Mouse (Mus musculus) midbrain, postnatal 0 days (tissue): ENCODE measurements around the gene Jag1. TPM values are rescaled to one million over a fixed set of nuclear protein-coding genes. Genes with fewer than 3 reads are reported as not detected.

Experiments
- ATAC-seq: fragments of 200-750 bp; cut with Nextera tagmentation; 2 replicates; pipeline ENCODE4 v1.8.0; 2017; ENCODE audit warnings: moderate number of reproducible peaks, mild to moderate bottlenecking, moderate TSS enrichment, moderate library complexity; ENCODE audit not compliant: low FRiP score
- DNase-seq: peaks from one replicate; pipeline ENCODE4 v3.0.0-alpha.2; 2015; ENCODE audit warnings: low spot score
- H3K27ac ChIP-seq: fragments of 300-500 bp; sonication (generic); 2 replicates; pipeline ENCODE4 v1.5.1; 2014; ENCODE audit warnings: low read depth, mild to moderate bottlenecking, low read length, mixed read lengths
- H3K27me3 ChIP-seq: fragments of 300-500 bp; sonication (generic); 2 replicates; pipeline ENCODE4 v1.6.1; 2014; ENCODE audit warnings: low read length, control low read depth, mixed read lengths; ENCODE audit not compliant: insufficient read depth
- H3K36me3 ChIP-seq: fragments of 300-500 bp; sonication (generic); 2 replicates; pipeline ENCODE4 v1.6.1; 2014; ENCODE audit warnings: low read length, control low read depth, mixed read lengths; ENCODE audit not compliant: insufficient read depth
- H3K4me1 ChIP-seq: fragments of 300-500 bp; sonication (generic); 2 replicates; pipeline ENCODE4 v1.6.1; 2014; ENCODE audit warnings: mild to moderate bottlenecking, control low read depth, antibody characterized with exemption, low read length, mixed read lengths; ENCODE audit not compliant: insufficient read depth
- H3K4me2 ChIP-seq: fragments of 300-500 bp; sonication (generic); 2 replicates; pipeline ENCODE4 v1.6.1; 2014; ENCODE audit warnings: low read depth, mild to moderate bottlenecking, low read length, mixed read lengths; ENCODE audit not compliant: poor library complexity, severe bottlenecking
- H3K4me3 ChIP-seq: fragments of 300-500 bp; sonication (generic); 2 replicates; pipeline ENCODE4 v1.5.1; 2014; ENCODE audit warnings: low read depth, mild to moderate bottlenecking, low read length, moderate library complexity
- H3K9ac ChIP-seq: fragments of 300-500 bp; sonication (generic); replicated peaks from 2 replicates; pipeline ENCODE4 v1.6.1; 2014; ENCODE audit warnings: mild to moderate bottlenecking, low read length, moderate library complexity, mixed read lengths; ENCODE audit not compliant: poor library complexity, severe bottlenecking
- H3K9me3 ChIP-seq: fragments of 300-500 bp; sonication (generic); 2 replicates; pipeline ENCODE4 v1.6.1; 2016; ENCODE audit warnings: low read length, control low read depth
- CTCF ChIP-seq: IDR thresholded peaks from 2 replicates; pipeline ENCODE4 v1.5.1; 2016; ENCODE audit warnings: antibody characterized with exemption, mild to moderate bottlenecking
- WGBS: fragments of 180-500 bp; shearing (Covaris S2); extraction: QIAGEN DNeasy Blood & Tissue Kit; methylation state at CpG from one replicate; pipeline ENCODE4 v1.1.7; 2014; 5-methylcytosine and 5-hydroxymethylcytosine counted together
- polyA plus RNA-seq: library from polyadenylated mRNA; unstranded; fragments of >200 nt; fragmentation: Nextera tagmentation; extraction: Ambion mirVana; gene quantifications from 2 replicates; pipeline ENCODE4 v1.2.1, GENCODE M21; 2015
- total RNA-seq: library from RNA; depleted of rRNA; stranded (reverse); fragments of >200 nt; gene quantifications from 2 replicates; pipeline ENCODE4 v1.2.3, GENCODE M21; 2014

Gene Jag1
- total and polyA plus RNA-seq, 2 experiments from 2014 or later: 4.3 to 8.7 TPM

- ATAC-seq (no peak), DNase-seq (no peak)
- Histone ChIP-seq H3K9ac (no peak overlapping the region), H3K36me3 (no peaks in the 10 kb centered on the region), H3K4me2 (no peak overlapping the region), H3K27ac (no peak overlapping the region), H3K4me1 (peaks cover 6% of the 10 kb centered on the region; the same call in 1 of the 2 replicates), H3K9me3 (no peaks in the 10 kb centered on the region), H3K4me3 (no peak overlapping the region), H3K27me3 (no peaks in the 10 kb centered on the region)
- WGBS: 25% methylated on average over 2 of the region's 2 CpGs
- no peak for TF ChIP-seq CTCF
Measured at GRCm38 (mm10) chr2:137074313-137074620, 42.2 kb downstream of the Jag1 start.

GRCm38 (mm10) chr2:137073473-137074312, 42.8 kb downstream of the Jag1 start:
- 33% methylated on average over 16 of the region's 16 CpGs for WGBS
- Histone ChIP-seq H3K27ac (no peak overlapping the region), H3K4me2 (no peak overlapping the region), H3K9me3 (no peaks in the 10 kb centered on the region), H3K36me3 (no peaks in the 10 kb centered on the region), H3K4me3 (no peak overlapping the region), H3K27me3 (no peaks in the 10 kb centered on the region), H3K4me1 (peaks cover 6% of the 10 kb centered on the region; the same call in 1 of the 2 replicates), H3K9ac (no peak overlapping the region)
- no peak for TF ChIP-seq CTCF
- DNase-seq (no peak), ATAC-seq (no peak)

GRCm38 (mm10) chr2:137067479-137068110, 48.8 kb downstream of the Jag1 start:
- ATAC-seq (no peak), DNase-seq (no peak)
- Histone ChIP-seq H3K36me3 (no peaks in the 10 kb centered on the region), H3K9ac (no peak overlapping the region), H3K27me3 (no peaks in the 10 kb centered on the region), H3K9me3 (no peaks in the 10 kb centered on the region), H3K4me2 (no peak overlapping the region), H3K4me3 (no peak overlapping the region), H3K4me1 (no peaks in the 10 kb centered on the region), H3K27ac (no peak overlapping the region)
- WGBS: 79% methylated on average over 10 of the region's 10 CpGs
- TF ChIP-seq CTCF: no peak

GRCm38 (mm10) chr2:137064513-137064912, 51.9 kb downstream of the Jag1 start:
- no peaks in the 10 kb centered on the region for H3K36me3 ChIP-seq
- ATAC-seq (no peak), DNase-seq (no peak)
- no peaks in the 10 kb centered on the region for H3K4me1 ChIP-seq
- TF ChIP-seq CTCF: no peak
- H3K4me3 ChIP-seq: no peak overlapping the region
- H3K9ac ChIP-seq: no peak overlapping the region
- no peak overlapping the region for H3K4me2 ChIP-seq
- H3K27me3 ChIP-seq: no peaks in the 10 kb centered on the region
- H3K27ac ChIP-seq: no peak overlapping the region
- no peaks in the 10 kb centered on the region for H3K9me3 ChIP-seq
- WGBS: 22% methylated on average over 3 of the region's 3 CpGs

GRCm38 (mm10) chr2:137063829-137064228, 52.6 kb downstream of the Jag1 start:
- Histone ChIP-seq H3K4me3 (no peak overlapping the region), H3K36me3 (no peaks in the 10 kb centered on the region), H3K27ac (no peak overlapping the region), H3K4me1 (no peaks in the 10 kb centered on the region), H3K27me3 (no peaks in the 10 kb centered on the region), H3K9me3 (no peaks in the 10 kb centered on the region), H3K9ac (no peak overlapping the region), H3K4me2 (no peak overlapping the region)
- WGBS: 62% methylated on average over 1 of the region's 1 CpGs
- TF ChIP-seq CTCF: no peak
- no peak for DNase-seq
- ATAC-seq: no peak

- no peak for DNase-seq
- no peaks in the 10 kb centered on the region for H3K9me3 ChIP-seq
- no peaks in the 10 kb centered on the region for H3K36me3 ChIP-seq
- H3K27ac ChIP-seq: no peak overlapping the region
- no peak overlapping the region for H3K4me3 ChIP-seq
- no peak for TF ChIP-seq CTCF
- ATAC-seq: no peak
- H3K4me2 ChIP-seq: no peak overlapping the region
- WGBS: 83% methylated on average over 1 of the region's 1 CpGs
- no peak overlapping the region for H3K9ac ChIP-seq
- no peaks in the 10 kb centered on the region for H3K27me3 ChIP-seq
- no peaks in the 10 kb centered on the region for H3K4me1 ChIP-seq
Measured at GRCm38 (mm10) chr2:137049906-137050305, 66.5 kb downstream of the Jag1 start.
